Mouse (Mus musculus): ENCODE data around the gene Gpr171. TPM values are rescaled to one million over a fixed set of nuclear protein-coding genes. Genes with fewer than 3 reads are reported as not detected.
"Not testable (repeated sequence)": the region's sequence is repeated elsewhere in the genome, so short reads cannot be mapped to it uniquely, and the experiment has no call there.

Gene Gpr171
- total RNA-seq (2021), result under 1 TPM; 0.12 to 0.23 TPM
- long read RNA-seq, experiment 1, partial matches to known transcripts, result 0 of 2 reads
- long read RNA-seq, experiment 1, other reads (novel, unspliced or antisense), result 2 of 2 reads
- long read RNA-seq, experiment 2, result 0 reads

GRCm38 (mm10) chr3:59101218-59101986 lies at the start of gene Gpr171:
Gpr171 (minus strand) TSS chr3:59101821.
- DNase-seq (ENCODE audit: low spot score in 2 of 2), result no peak

DNA sequence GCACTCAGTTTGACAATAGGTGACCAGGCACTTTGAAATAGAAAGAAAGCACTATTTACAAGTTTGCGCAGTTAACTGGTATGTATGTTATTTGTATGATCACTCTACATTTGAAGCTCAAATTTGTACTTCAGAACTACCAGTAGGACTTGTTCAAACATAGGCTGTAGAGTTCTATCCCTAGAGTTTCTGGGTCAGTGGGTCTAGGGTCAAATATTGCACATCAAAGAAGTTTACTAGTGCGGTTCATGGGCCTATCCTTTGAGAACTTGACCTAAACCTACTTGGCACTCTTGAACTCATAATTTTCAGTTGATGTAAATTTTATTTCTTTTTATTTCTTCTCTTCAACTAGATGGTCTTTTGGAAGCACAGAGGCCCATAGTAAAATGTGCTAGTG lies 49.0 kb upstream of the Gpr171 start:
- DNase-seq (ENCODE audit: low spot score in 2 of 2), result no peak

DNA sequence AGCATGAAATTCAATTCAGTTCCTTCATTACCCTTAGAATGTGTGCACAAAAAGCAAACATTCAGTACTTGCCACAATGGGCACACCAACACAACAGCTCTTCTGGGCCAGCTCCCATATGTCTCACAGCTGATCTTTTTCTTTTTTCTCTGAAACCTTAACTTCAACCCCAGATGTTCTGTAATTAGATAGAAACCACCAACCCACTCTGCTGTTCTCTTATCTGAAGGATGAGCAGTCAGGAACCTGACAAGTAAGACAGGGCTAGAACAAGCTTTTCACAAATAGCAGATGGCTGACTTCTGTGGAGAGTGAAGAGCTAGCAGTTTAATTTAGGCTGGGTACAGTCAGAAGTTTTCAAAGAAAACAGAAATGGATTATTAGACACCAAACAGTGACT lies 48.0 kb upstream of the Gpr171 start:
- DNase-seq (ENCODE audit: low spot score in 2 of 2), result no peak

- DNase-seq (ENCODE audit: low spot score in 2 of 2), result no peak
These were observed 43.6 kb upstream of the Gpr171 start for GRCm38 (mm10) chr3:59145194-59145593.

DNA sequence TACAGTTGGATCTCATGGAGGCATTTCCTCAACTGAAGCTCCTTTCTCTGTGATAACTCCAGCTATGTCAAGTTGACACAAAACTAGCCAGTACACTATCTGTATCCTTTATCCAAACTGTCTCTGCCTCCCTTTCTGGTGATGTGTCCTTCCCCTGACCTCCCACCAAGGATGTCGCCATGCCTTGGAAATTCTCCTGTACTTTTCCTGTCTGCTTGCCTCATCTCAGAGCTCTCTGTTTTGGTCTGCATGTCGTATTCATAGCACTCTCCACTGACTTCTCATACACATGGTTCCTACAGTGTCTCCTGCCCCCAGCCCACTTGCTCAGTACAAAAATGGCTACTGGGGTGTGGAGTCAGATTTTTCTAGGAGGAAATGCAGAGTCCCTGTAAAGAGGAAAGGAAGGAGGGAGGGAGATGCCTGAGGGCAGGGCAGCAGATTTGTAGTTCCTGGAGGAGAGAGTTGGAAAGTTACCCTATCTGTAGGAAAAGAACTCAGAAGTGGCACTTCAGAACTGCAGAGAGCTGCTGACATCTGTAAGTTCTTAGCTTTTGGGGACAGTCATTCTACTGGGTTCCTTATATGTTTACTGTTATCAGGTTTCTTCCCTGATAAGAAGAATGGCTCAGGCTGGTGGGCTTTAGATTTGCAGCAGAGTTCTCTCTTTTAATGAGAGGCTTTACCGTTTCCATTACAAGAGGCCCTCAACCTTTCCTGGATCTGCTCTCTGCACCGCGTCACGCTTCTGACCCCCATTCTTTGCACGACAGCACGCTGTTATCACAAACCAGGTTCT lies 40.1 kb upstream of the Gpr171 start:
- DNase-seq (ENCODE audit: low spot score in 2 of 2), result no peak

DNA sequence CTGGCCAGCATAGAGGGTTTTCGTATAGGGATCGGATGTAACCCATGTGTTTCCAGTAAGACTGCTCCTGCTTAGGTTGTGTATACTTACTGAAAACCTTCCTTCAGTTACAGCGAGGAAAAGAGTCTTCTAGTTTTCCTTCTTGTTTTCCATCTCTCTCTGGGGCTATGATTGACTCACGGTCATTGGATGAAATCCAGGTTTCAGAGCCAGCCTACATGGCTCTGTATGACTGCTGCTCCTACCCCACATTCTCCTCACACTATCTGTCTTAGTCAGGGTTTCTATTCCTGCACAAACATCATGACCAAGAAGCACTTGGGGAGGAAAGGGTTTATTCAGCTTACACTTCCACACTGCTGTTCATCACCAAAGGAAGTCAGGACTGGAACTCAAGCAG lies 39.3 kb upstream of the Gpr171 start:
- not testable (repeated sequence) for DNase-seq (ENCODE audit: low spot score in 2 of 2)

- no peak for DNase-seq (ENCODE audit: low spot score in 2 of 2)
These were observed 38.5 kb upstream of the Gpr171 start for GRCm38 (mm10) chr3:59140115-59140514.

DNA sequence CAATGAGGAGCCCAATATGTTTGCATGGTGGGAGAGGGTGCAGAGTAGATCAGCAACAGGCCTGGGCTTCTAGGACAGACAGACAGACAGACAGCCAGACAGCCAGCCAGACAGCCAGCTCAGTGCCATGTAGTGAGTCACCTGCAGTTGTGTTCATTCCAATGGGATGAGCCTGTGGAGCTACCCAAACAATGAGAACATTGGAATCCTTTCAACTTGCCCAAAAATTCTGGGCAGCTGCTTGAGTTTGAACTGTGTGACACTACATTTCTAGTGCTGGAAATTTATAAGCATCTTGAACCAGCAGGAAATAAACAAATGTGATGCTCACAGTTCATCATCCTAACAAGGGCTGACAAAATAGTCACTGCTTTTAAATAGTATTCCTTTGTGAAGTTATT lies 38.0 kb upstream of the Gpr171 start:
- DNase-seq (ENCODE audit: low spot score in 2 of 2), result no peak

DNA sequence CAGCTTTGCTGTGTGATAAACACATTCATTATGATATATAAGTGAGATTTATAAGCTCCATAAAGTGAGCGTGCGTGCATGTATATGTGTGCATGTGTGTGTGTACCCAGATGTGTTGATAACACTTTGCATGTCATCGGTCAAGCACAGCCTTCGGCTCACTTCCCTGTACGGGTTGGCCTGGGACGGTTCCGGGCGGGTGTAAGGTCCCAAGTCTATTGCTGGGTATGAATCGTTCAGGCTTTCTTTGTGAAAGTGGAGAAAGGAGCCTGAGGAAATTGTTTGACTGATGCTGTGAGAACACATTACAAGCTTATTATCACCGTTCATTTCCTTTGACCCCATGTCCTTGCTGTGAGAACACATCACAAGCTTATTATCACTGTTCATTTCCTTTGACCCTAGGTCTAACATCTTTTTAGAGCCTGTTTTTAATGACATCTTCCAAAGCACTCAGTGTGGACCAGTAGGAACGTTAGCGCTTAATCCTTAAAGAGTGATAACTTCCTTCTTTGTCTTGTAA lies 37.4 kb upstream of the Gpr171 start:
- no peak for DNase-seq (ENCODE audit: low spot score in 2 of 2)

GRCm38 (mm10) chr3:59135911-59136653 lies 34.5 kb upstream of the Gpr171 start:
- DNase-seq (ENCODE audit: low spot score in 2 of 2), result no peak

DNA sequence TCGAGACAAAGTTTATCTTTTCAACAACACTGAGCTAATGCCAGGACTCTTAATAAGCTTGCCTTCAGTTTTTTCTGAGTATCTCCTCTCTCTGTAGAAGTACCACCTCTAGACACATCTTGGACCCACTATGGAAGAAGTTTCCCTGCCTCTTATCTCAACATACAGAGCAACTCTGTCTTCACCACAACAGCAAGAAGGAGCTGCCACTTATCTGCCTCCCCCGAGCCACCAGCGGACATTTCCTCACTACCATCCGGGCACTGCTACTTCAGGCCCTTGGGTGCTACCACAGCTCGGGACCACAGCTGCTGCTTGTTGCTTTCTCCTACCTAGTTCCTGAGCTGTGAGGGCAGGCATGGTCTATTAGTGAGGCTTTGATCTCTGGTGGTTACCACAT lies 31.6 kb upstream of the Gpr171 start:
- DNase-seq (ENCODE audit: low spot score in 2 of 2), result no peak

GRCm38 (mm10) chr3:59131966-59132365 lies 30.3 kb upstream of the Gpr171 start:
- no peak for DNase-seq (ENCODE audit: low spot score in 2 of 2)

DNA sequence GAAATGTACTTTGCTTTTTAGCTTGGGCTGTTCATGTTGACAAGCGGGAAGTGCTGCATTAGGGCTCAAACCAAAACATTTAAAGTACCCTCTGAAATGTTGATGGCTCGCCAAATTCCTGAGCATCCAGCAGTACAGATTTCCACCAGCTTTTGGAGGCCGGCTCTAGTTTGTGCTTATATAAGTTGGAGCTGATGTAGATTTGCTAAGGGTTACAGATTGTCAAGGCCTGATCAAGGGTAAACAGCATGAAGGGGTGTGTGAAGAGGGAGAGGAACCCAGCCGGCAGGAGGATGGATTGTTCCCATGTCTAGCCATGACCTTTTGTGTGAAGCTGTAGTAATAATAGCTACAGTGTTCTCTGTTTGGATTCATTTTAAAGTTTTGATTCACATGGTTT lies 29.5 kb upstream of the Gpr171 start:
- DNase-seq (ENCODE audit: low spot score in 2 of 2), result no peak

GRCm38 (mm10) chr3:59130431-59130830 lies 28.8 kb upstream of the Gpr171 start:
- no peak for DNase-seq (ENCODE audit: low spot score in 2 of 2)

DNA sequence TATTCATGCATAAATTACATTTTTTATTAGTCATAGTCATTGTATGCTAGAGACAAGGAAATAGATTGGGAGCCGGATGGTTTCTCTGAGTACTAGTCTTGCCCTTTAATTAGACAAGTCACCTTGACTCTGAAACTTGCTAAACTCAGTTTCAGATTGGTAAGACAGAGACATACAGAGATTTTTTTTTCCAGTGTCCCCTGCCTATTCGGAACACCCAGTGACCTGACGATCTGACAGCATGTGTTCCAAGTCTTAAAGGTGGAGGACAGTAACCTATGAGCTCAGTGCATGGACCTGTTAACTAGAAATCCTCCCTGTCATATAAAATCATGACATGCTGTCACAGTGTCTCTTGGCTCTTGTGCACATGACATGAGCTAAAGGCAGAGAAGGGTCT lies 27.9 kb upstream of the Gpr171 start:
- no peak for DNase-seq (ENCODE audit: low spot score in 2 of 2)

DNA sequence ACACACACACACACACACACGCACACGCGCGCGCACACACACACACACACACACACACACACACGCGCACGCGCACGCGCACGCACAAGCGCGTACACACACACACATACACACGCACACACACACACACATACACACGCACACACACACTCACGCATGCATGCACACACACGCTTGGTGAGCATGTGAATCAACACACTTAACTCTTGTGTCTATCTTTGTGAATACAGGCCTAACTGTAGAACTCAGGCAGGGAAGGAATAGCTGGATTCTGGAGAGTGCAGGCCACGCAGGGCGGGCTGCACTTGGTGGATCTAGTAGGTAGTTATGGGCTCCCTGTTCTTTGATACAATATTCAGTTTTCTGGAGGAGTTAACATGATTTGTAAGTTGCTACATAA lies 27.1 kb upstream of the Gpr171 start:
- DNase-seq (ENCODE audit: low spot score in 2 of 2), result no peak

GRCm38 (mm10) chr3:59125783-59126555 lies 24.3 kb upstream of the Gpr171 start:
- DNase-seq (ENCODE audit: low spot score in 2 of 2), result no peak

- DNase-seq (ENCODE audit: low spot score in 2 of 2), result no peak
These were observed 23.4 kb upstream of the Gpr171 start for GRCm38 (mm10) chr3:59125022-59125421.

- DNase-seq (ENCODE audit: low spot score in 2 of 2), result no peak
These were observed 20.3 kb upstream of the Gpr171 start for GRCm38 (mm10) chr3:59121780-59122449.
